Mouse (Mus musculus) cortical plate, adult 2 months (tissue): ENCODE results near the gene Cpsf6.

ENCODE experiments used
- CTCF ChIP-seq: fragments of 200-500 bp; IDR thresholded peaks from 2 replicates; pipeline ENCODE4 v1.5.1; 2011; ENCODE audit warnings: mild to moderate bottlenecking, control low read depth, low read length; ENCODE audit not compliant: insufficient read depth; ENCODE audit errors: extremely low read depth
- POLR2A ChIP-seq: fragments of 200-500 bp; IDR thresholded peaks from 2 replicates; pipeline ENCODE4 v1.6.1; 2011; ENCODE audit warnings: mild to moderate bottlenecking, low read length, control low read depth; ENCODE audit not compliant: insufficient read depth; ENCODE audit errors: extremely low read depth

DNA sequence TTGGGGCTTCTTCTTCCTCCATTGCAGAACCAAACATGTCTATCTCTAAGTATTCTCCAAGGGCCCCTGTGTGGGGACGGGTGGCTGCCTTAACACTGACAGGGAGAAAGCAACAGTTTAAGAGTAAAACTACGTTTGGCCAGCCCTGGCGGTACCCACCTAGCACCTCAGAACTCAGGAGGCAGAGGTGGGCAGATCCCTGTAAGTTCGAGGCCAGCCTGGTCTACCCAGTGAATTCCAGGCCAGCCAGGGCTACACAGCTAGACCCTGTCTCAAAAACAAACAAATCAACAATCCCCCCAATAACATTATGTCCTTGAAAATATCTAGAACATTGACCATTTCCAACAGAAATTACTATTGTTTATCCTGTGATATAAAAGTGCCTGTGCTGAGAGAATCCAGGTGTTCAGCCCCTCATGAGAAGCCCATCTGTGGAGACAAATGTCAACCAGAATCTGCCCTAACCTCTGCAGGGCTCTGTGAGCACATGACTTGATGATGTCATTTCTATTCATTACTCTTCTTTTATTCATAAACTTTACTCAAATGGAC lies 28.0 kb upstream of the Cpsf6 start:
- TF ChIP-seq POLR2A (no peak), CTCF (no peak)
